Mouse (Mus musculus): Measurements from ENCODE around the gene Wdr41. TPM values are rescaled to one million over a fixed set of nuclear protein-coding genes. Genes with fewer than 3 reads are reported as not detected.

The Wdr41 gene
- polyA plus RNA-seq, 1 experiment from 2014 or later: 15.1 TPM

DNA sequence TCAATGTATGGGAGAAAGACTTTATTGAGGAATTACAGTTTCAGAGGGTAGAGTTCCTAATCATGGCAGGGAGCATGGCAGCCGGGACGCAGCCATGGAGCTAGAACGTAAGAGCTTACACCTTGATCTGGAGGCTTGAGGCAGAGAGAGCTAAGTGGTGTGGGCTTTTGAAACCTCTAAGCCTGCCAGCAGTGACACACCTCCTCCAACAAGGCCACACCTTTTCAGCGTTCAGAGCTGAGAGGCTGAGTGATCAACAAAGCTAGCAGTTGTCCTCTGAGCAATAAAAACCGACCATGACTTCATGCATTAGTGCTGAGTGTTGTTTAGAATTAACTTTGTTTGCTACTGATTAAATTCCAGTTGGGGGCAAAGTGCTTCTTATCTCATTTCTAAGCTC, 14.4 kb downstream of the Wdr41 start:
- DNase-seq (ENCODE audit: low read depth, low spot score): no peak

DNA sequence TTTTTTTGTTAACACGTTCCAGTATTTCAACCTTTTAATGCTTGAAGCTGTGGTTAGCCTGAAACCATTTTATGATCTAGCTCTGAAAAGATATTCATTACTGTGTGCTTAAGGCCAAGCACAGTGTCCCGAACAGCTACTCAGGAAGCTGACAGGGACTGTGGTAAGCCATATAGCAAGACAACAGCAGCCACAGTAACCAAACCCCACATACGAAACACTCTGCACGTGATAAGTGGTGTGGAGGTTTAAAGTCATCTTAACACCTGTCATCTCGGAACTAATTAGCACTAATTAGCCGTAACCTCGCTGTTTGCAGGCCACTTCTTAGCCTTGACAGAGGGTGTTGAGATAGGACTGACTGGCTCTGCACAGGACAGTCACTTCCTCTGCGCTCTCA, 31.1 kb downstream of the Wdr41 start:
- ChIA-PET CTCF (no interaction called here), POLR2A (no interaction called here)
- DNase-seq (ENCODE audit: low read depth, low spot score): no peak
- in situ Hi-C loops (cut with MboI; ENCODE audit: low pct_unique_long_range_greater_than_20kb): loop anchor here (5.0 kb wide), 1 partner anchor 1520 kb away; no protein-coding TSS in a partner anchor
- ATAC-seq: no peak
- no peak for TF ChIP-seq CTCF (IDR thresholded peaks at IDR 0.05)
- H3K27me3 ChIP-seq: no peaks in the 10 kb centered on the region

More for the DNA sequence above, 14.4 kb downstream of the Wdr41 start:
- TF ChIP-seq CTCF (IDR thresholded peaks at IDR 0.05): no peak
- in situ Hi-C loops (cut with MboI; ENCODE audit: low pct_unique_long_range_greater_than_20kb): no loop called here
- ChIA-PET POLR2A (no interaction called here), CTCF (interaction anchor here (1.4 kb wide), 1 partner anchor 10 kb away, joined by 3 read pairs; no protein-coding TSS in a partner anchor)
- no peaks in the 10 kb centered on the region for H3K27me3 ChIP-seq
- no peak for ATAC-seq

DNA sequence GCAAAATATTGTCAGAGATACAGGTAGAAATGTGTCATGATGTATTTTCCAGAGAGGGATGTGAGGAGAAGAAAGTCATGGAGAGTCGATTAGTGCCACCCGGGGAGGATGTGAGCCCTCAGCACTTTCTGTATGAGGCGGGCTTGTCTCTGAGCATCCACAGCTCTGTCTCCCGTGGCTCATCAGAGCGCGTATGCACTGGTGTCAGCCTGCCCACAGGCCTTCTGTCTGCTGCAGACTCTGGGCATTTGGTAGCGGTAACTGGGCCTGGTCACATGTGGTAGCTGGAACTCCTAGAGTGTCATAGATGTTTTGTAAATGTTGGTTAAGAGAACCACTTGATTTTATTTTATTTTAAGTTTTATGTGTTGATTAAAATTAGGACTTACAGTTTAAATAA, 33.1 kb downstream of the Wdr41 start:
- TF ChIP-seq CTCF (IDR thresholded peaks at IDR 0.05): no peak
- DNase-seq (ENCODE audit: low read depth, low spot score) (no peak), ATAC-seq (no peak)
- POLR2A ChIA-PET: no interaction called here
- CTCF ChIA-PET: interaction anchor here (1.2 to 1.4 kb wide), 2 partner anchors 9 to 332 kb away, joined by 3 to 4 read pairs; no protein-coding TSS in a partner anchor
- no peaks in the 10 kb centered on the region for H3K27me3 ChIP-seq
- in situ Hi-C loops (cut with MboI; ENCODE audit: low pct_unique_long_range_greater_than_20kb): loop anchor here (5.0 kb wide), 1 partner anchor 1518 kb away; no protein-coding TSS in a partner anchor

DNA sequence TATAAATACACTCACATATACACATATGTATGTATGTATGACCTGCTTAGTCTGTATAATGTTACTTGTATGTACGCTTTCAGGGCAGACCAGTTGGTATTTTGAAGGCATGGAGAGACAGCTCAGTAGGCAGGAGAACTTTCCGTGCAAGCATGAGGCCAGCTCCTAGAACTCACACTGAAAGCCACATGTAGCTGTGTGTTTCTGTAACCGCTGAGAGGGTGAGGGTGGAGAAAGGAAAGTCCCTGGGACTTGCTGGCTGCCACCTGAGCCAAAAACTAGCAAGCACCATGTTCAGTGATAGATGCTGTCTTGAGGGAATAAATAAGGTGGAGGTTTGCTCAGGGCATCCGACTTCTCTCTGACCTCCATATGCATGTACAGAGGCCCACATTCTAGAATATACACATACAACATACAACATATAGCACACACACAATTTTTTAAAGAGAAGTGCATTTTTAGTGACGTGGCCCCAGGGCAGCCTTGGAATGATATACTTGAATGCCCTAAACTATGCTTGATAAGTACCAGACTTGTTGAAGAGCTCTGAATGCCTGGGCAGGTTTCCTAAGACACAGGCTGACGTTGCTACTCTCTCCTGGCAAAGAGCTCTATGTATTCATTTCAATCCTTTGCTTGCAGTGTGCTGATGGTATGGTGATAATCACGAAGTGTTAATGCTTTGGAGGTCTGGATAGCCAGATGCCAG, 35.6 kb downstream of the Wdr41 start:
- ChIA-PET CTCF (no interaction called here), POLR2A (no interaction called here)

DNA sequence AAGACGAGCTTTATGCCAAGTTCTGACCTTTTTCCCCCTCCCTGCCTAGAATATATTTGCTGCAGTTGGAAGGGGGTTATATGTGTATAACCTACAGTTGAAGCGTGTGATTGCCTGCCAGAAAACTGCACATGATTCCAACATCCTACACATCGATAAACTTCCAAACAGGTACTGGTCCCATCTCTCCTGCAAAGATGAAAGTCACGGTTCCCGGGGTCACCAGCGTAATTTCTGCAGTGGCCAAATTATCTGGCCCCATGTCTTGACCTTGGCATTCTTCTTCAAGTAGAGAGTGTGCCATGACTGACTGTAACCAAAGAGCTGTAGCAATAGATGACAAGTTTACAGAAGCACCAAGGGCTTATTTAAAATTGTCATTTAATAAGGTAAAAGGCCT, 41.1 kb downstream of the Wdr41 start:
- no peaks in the 10 kb centered on the region for H3K27me3 ChIP-seq
- no peak for TF ChIP-seq CTCF (IDR thresholded peaks at IDR 0.05)
- in situ Hi-C loops (cut with MboI; ENCODE audit: low pct_unique_long_range_greater_than_20kb): loop anchor here (5.0 kb wide), 2 partner anchors 270 to 340 kb away; no protein-coding TSS in a partner anchor
- POLR2A ChIA-PET: no interaction called here
- DNase-seq (ENCODE audit: low read depth, low spot score): no peak
- CTCF ChIA-PET: interaction anchor here (1.0 to 2.7 kb wide), 10 partner anchors 7 to 336 kb away, joined by 3 to 16 read pairs (median 3); no protein-coding TSS in a partner anchor
- no peak for ATAC-seq

More for the DNA sequence above, 35.6 kb downstream of the Wdr41 start:
- DNase-seq (ENCODE audit: low read depth, low spot score) (no peak), ATAC-seq (no peak)
- in situ Hi-C loops (cut with MboI; ENCODE audit: low pct_unique_long_range_greater_than_20kb): no loop called here
- H3K27me3 ChIP-seq: no peaks in the 10 kb centered on the region
- no peak for TF ChIP-seq CTCF (IDR thresholded peaks at IDR 0.05)

DNA sequence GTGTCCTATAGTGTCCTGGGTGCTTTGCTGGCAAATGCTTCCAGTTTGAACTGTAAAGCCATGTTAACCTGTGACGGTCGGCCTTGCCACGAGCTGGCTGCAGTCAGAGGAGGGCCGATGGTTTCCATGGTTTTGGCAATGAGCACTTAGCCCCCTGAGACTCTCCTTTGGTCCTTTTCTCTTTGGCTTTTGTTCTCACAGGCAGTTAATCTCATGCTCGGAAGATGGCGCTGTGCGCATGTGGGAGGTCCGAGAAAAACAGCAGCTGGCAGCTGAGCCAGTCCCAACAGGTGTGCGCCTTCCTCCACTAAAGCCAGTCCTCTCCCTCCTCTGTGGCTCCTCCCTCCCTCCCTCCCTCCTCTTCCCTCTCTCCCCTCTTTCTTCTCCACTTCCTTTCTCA, 41.8 kb downstream of the Wdr41 start:
- ChIA-PET POLR2A (no interaction called here), CTCF (interaction anchor here (0.9 to 2.7 kb wide), 11 partner anchors 8 to 336 kb away, joined by 3 to 16 read pairs (median 3); partner anchors contain the start of gene Zbed3)
- ATAC-seq: no peak
- no peak for DNase-seq (ENCODE audit: low read depth, low spot score)
- in situ Hi-C loops (cut with MboI; ENCODE audit: low pct_unique_long_range_greater_than_20kb): loop anchor here (5.0 kb wide), 2 partner anchors 269 to 339 kb away; no protein-coding TSS in a partner anchor
- no peaks in the 10 kb centered on the region for H3K27me3 ChIP-seq
- peak; percentile 74 for TF ChIP-seq CTCF (IDR thresholded peaks at IDR 0.05)

DNA sequence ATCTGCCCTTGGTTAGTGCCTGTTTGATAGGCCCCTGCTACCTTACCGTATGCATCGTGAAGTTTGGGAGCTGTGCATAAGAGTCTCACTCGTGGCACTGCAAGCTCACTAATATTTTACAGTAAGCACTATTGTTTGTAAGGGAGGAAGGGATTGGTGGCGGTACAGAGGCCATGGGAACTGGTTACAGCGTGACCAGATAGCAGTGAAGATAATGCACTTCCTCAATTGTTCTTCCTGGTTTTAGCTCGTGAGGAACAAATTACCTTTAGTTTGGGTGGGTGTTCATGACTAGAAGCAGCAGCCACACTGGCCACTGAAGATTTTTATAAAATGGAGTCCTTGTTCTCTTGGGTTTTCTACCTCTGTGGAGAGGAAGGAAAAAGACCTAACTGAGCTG, 43.2 kb downstream of the Wdr41 start:
- CTCF ChIA-PET: interaction anchor here (0.9 to 2.7 kb wide), 4 partner anchors 12 to 328 kb away, joined by 3 to 7 read pairs (median 4); no protein-coding TSS in a partner anchor
- H3K27me3 ChIP-seq: no peaks in the 10 kb centered on the region
- in situ Hi-C loops (cut with MboI; ENCODE audit: low pct_unique_long_range_greater_than_20kb): loop anchor here (5.0 kb wide), 2 partner anchors 268 to 338 kb away; no protein-coding TSS in a partner anchor
- ATAC-seq: no peak
- no peak for DNase-seq (ENCODE audit: low read depth, low spot score)
- POLR2A ChIA-PET: no interaction called here
- TF ChIP-seq CTCF (IDR thresholded peaks at IDR 0.05): no peak

DNA sequence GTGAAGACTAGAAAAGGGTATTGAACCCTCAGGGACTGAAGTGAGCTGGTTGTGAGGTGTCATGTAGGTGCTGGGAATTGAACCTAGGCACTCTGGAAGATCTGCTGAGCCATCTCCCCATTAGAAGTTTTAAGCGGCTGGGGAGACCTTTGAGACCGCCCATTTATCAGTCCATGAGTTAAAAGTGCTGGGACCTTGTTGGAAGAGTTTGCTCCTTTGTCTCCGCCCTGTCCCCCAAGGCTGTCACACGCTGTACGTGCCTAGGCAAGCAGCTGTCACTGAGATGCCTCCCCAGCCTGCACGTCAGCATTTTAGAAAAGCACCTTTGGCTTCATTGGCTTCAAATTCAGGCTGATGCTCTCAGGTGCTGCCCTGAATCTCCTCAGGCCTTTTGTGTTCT, 44.1 kb downstream of the Wdr41 start:
- POLR2A ChIA-PET: no interaction called here
- in situ Hi-C loops (cut with MboI; ENCODE audit: low pct_unique_long_range_greater_than_20kb): no loop called here
- CTCF ChIA-PET: interaction anchor here (0.9 kb wide), 1 partner anchor 327 kb away, joined by 5 read pairs; no protein-coding TSS in a partner anchor
- no peak for TF ChIP-seq CTCF (IDR thresholded peaks at IDR 0.05)
- DNase-seq (ENCODE audit: low read depth, low spot score): no peak
- H3K27me3 ChIP-seq: no peaks in the 10 kb centered on the region
- ATAC-seq: no peak

DNA sequence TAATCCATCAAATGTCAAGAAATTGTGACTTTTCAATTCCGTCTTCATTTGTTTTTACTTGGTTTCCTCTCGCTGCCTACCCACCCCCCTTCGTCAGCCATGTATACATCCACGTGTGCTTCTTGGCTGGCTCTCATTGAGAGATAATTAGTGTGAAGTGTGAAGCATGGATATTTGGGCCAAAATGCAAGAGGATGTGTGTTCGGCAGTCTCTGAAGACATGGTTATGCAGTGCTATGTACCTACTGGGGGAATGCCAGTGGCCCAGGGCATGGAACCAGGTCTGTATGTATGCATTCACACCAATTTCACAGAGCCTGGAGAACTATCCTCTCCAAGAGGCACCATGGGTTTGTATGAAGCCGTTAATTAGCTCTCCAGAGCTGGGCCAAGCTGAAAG, 54.7 kb downstream of the Wdr41 start:
- CTCF ChIA-PET: interaction anchor here (1.1 kb wide), 2 partner anchors 10 to 11 kb away, joined by 3 read pairs; no protein-coding TSS in a partner anchor
- H3K27me3 ChIP-seq: no peaks in the 10 kb centered on the region
- no peak for TF ChIP-seq CTCF (IDR thresholded peaks at IDR 0.05)
- DNase-seq (ENCODE audit: low read depth, low spot score) (no peak), ATAC-seq (no peak)
- POLR2A ChIA-PET: no interaction called here
- in situ Hi-C loops (cut with MboI; ENCODE audit: low pct_unique_long_range_greater_than_20kb): no loop called here

DNA sequence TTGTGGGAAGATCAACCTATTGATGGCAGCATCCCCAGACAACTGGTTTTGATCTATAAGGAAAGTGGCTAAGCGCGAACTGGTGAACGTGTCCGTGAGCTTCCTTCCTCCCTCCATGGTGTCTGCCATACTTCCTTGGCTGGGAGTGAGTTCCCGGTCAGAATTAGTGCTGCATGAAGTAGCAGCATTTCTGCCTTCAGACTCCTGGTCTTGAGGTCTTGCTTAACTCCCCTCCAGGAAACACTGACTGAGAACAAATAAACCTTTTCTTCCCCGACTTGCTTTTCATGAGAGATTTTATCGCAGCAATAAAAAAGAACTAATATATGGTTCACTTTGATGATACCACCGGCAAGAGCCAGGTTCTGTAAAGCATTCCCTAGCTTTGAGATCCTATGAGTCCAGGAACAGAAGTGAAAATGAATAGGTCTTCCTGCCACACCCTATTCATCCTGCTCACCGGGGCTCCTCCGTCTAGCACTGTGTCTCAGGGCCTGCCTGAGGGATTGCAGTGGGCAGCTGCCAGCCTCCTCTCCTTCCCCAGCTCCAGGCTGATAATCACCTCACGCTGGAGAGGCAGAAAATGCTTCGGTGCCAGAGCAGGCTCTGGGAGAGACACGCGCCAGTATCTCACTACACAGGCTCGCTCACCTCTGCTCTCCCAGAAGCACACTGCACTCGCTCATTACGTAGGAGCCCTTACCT, 56.1 kb downstream of the Wdr41 start:
- POLR2A ChIA-PET: no interaction called here
- no peak for ATAC-seq
- no peaks in the 10 kb centered on the region for H3K27me3 ChIP-seq
- DNase-seq (ENCODE audit: low read depth, low spot score): no peak
- in situ Hi-C loops (cut with MboI; ENCODE audit: low pct_unique_long_range_greater_than_20kb): no loop called here
- CTCF ChIA-PET: interaction anchor here (0.9 to 1.1 kb wide), 2 partner anchors 9 to 11 kb away, joined by 3 read pairs; no protein-coding TSS in a partner anchor
- no peak for TF ChIP-seq CTCF (IDR thresholded peaks at IDR 0.05)
